Mouse (Mus musculus) forebrain, postnatal 0 days (tissue): Measurements from ENCODE around the gene Pla2g4d. TPM values are rescaled to one million over a fixed set of nuclear protein-coding genes. Genes with fewer than 3 reads are reported as not detected.

Source experiments
- ATAC-seq: fragments of 200-750 bp; cut with Nextera tagmentation; 2 replicates; pipeline ENCODE4 v1.8.0; 2017; ENCODE audit warnings: mild to moderate bottlenecking, moderate library complexity
- DNase-seq: peaks from one replicate; pipeline ENCODE4 v3.0.0-alpha.2; 2015
- H3K27ac ChIP-seq: fragments of 300-500 bp; sonication (generic); 2 replicates; pipeline ENCODE4 v1.5.1; 2014; ENCODE audit warnings: low read depth, mild to moderate bottlenecking, antibody characterized with exemption, low read length, moderate library complexity, mixed read lengths
- H3K27me3 ChIP-seq: fragments of 300-500 bp; sonication (generic); 2 replicates; pipeline ENCODE4 v1.6.1; 2014; ENCODE audit warnings: mild to moderate bottlenecking, low read length, mixed read lengths; ENCODE audit not compliant: insufficient read depth
- H3K36me3 ChIP-seq: fragments of 300-500 bp; sonication (generic); 2 replicates; pipeline ENCODE4 v1.6.1; 2014; ENCODE audit warnings: mild to moderate bottlenecking, moderate library complexity; ENCODE audit not compliant: insufficient read depth
- H3K4me1 ChIP-seq: fragments of 300-500 bp; sonication (generic); 2 replicates; pipeline ENCODE4 v1.6.1; 2014; ENCODE audit warnings: antibody characterized with exemption; ENCODE audit not compliant: insufficient read depth
- H3K4me2 ChIP-seq: fragments of 300-500 bp; sonication (generic); 2 replicates; pipeline ENCODE4 v1.6.1; 2014; ENCODE audit warnings: low read depth, mild to moderate bottlenecking, moderate library complexity
- H3K4me3 ChIP-seq: fragments of 300-500 bp; sonication (generic); 2 replicates; pipeline ENCODE4 v1.5.1; 2014; ENCODE audit warnings: low read depth, low read length, mixed read lengths
- H3K9ac ChIP-seq: fragments of 300-500 bp; sonication (generic); 2 replicates; pipeline ENCODE4 v1.6.1; 2014; ENCODE audit warnings: mild to moderate bottlenecking
- H3K9me3 ChIP-seq: fragments of 300-500 bp; sonication (generic); 2 replicates; pipeline ENCODE4 v1.6.1; 2016; ENCODE audit warnings: low read length
- CTCF ChIP-seq: sonication (generic); IDR thresholded peaks from 2 replicates; pipeline ENCODE4 v1.5.1; 2016; ENCODE audit warnings: antibody characterized with exemption, control low read depth, low read depth
- WGBS: fragments of 180-500 bp; shearing (Covaris S2); extraction: QIAGEN DNeasy Blood & Tissue Kit; methylation state at CpG from one replicate; pipeline ENCODE4 v1.1.7; 2014; 5-methylcytosine and 5-hydroxymethylcytosine counted together
- polyA plus RNA-seq: library from polyadenylated mRNA; unstranded; fragments of >200 nt; fragmentation: Nextera tagmentation; extraction: Ambion mirVana; gene quantifications from 2 replicates; pipeline ENCODE4 v1.2.1, GENCODE M21; 2015
- total RNA-seq: library from RNA; depleted of rRNA; stranded (reverse); fragments of >200 nt; gene quantifications from 2 replicates; pipeline ENCODE4 v1.2.3, GENCODE M21; 2014

Gene Pla2g4d
- total and polyA plus RNA-seq, 2 experiments from 2014 or later, result 0.07 TPM; not detected in 1

DNA sequence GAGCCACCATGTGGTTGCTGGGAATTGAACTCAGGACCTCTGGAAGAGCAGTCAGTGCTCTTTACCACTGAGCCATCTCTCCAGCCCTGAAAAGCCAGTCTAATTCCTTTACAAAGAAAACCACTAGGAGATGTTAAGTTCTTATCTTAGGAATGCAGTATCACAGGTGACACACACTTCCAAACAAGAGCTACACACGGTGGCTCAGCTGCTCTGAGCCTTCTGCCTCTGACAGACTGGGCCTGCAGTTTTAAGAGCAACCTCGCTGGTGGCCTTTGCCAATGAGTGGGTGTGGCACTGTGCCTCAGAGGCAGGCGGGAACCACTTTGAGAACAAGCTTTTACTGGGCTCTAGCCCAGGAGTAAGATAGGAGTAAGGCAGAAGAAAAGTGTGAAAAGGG, 15.1 kb upstream of the Pla2g4d start:
- Histone ChIP-seq H3K4me2 (no peak overlapping the region), H3K27ac (no peak overlapping the region), H3K27me3 (no peaks in the 10 kb centered on the region), H3K9me3 (no peaks in the 10 kb centered on the region), H3K4me1 (no peaks in the 10 kb centered on the region), H3K9ac (no peak overlapping the region), H3K4me3 (no peak overlapping the region), H3K36me3 (no peaks in the 10 kb centered on the region)
- TF ChIP-seq CTCF, result no peak
- DNase-seq, result no peak
- 20% methylated on average over 3 of the region's 3 CpGs for WGBS
- ATAC-seq, result no peak

GRCm38 (mm10) chr2:120301076-120301475, 12.1 kb upstream of the Pla2g4d start:
- Histone ChIP-seq H3K27me3 (no peaks in the 10 kb centered on the region), H3K4me1 (no peaks in the 10 kb centered on the region), H3K9ac (no peak overlapping the region), H3K27ac (no peak overlapping the region), H3K4me2 (no peak overlapping the region), H3K36me3 (no peaks in the 10 kb centered on the region), H3K4me3 (no peak overlapping the region), H3K9me3 (no peaks in the 10 kb centered on the region)
- WGBS, result 95% methylated on average over 6 of the region's 6 CpGs
- ATAC-seq, result no peak
- TF ChIP-seq CTCF, result no peak
- no peak for DNase-seq

DNA sequence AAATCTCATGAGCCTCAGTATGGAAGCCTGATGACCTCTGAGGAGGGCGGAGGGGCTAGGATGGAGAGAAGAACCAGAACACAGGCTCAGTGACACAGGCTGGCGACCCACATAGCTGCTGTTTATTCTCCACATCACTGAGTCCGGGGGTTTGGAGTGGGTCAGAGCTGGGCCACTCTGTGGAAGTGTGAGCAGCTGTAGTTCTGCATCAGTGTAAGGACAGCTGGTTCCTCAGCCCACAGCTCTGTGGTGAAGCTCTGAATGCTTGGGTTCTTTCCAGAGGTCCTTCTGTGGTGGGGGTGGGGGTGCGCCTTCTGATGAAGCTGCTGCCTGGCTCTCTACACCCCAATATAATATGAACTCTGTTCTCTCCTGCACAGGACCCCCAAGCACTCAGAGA, 10.9 kb upstream of the Pla2g4d start:
- Histone ChIP-seq H3K36me3 (no peaks in the 10 kb centered on the region), H3K4me3 (no peak overlapping the region), H3K9ac (no peak overlapping the region), H3K4me1 (no peaks in the 10 kb centered on the region), H3K9me3 (no peaks in the 10 kb centered on the region), H3K27me3 (no peaks in the 10 kb centered on the region), H3K27ac (no peak overlapping the region), H3K4me2 (no peak overlapping the region)
- DNase-seq, result no peak
- ATAC-seq, result no peak
- TF ChIP-seq CTCF, result no peak
- WGBS, result 91% methylated on average over 4 of the region's 4 CpGs

GRCm38 (mm10) chr2:120296160-120296559, 7.2 kb upstream of the Pla2g4d start:
- 12% methylated on average over 2 of the region's 2 CpGs for WGBS
- no peak overlapping the region for H3K4me2 ChIP-seq
- ATAC-seq (no peak), DNase-seq (no peak)
- no peak overlapping the region for H3K27ac ChIP-seq
- no peak overlapping the region for H3K9ac ChIP-seq
- no peak overlapping the region for H3K4me3 ChIP-seq
- no peak for TF ChIP-seq CTCF
- no peaks in the 10 kb centered on the region for H3K9me3 ChIP-seq
- H3K36me3 ChIP-seq, result no peaks in the 10 kb centered on the region
- H3K27me3 ChIP-seq, result no peaks in the 10 kb centered on the region
- H3K4me1 ChIP-seq, result no peaks in the 10 kb centered on the region

DNA sequence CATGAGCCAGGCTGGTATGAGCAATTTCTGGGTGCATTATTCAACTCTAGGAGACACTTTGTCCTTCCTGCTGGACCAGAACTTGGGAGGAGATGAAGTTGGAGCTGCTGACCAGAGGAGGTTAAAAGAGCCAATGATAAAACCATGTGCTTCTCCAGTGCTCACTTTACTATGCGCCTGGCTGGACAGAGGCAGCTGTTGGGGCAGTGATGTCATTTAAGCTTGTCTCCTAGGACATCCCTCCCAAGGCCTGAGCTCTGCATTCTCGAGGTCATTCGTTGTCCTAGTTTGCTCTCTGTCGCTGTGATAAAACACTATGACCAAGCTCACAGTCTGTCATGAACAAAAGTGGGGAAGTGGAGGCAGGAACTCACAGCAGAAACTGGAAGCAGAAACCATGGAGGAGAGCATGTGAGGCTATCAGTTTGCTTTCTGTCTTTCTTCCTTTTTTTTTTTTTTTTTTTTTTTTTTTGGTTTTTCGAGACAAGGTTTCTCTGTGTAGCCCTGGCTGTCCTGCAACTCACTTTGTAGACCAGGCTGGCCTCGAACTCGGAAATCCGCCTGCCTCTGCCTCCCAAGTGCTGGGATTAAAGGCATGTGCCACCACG, 2.6 kb upstream of the Pla2g4d start:
- no peak overlapping the region for H3K4me3 ChIP-seq
- no peaks in the 10 kb centered on the region for H3K9me3 ChIP-seq
- H3K4me2 ChIP-seq, result no peak overlapping the region
- no peak for DNase-seq
- H3K36me3 ChIP-seq, result no peaks in the 10 kb centered on the region
- H3K4me1 ChIP-seq, result no peaks in the 10 kb centered on the region
- 89% methylated on average over 8 of the region's 9 CpGs for WGBS
- no peak for TF ChIP-seq CTCF
- H3K9ac ChIP-seq, result no peak overlapping the region
- H3K27me3 ChIP-seq, result no peaks in the 10 kb centered on the region
- no peak for ATAC-seq
- H3K27ac ChIP-seq, result no peak overlapping the region

DNA sequence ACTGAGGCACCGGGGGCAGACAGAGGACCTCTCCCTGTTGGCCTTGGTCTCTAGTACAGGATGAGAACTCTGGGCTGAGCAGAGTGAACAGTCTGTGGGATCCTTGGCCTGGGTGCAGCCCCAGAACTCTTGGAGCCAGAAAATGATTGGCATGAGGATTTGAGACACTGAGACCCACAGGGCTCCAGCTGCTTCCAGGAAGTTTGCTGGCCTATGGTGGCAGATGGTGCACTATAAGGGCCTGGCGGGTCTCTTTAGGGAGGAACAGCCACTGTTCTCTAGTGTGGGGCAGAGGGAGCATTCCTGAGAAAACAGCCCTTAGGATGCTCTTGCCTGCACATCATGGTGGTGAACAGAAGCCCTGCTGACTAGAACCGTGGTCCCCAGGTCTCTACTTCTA, 596 bp downstream of the Pla2g4d start:
- ATAC-seq (no peak), DNase-seq (no peak)
- Histone ChIP-seq H3K4me3 (no peak overlapping the region), H3K9me3 (no peaks in the 10 kb centered on the region), H3K4me1 (no peaks in the 10 kb centered on the region), H3K27ac (no peak overlapping the region), H3K9ac (no peak overlapping the region), H3K4me2 (no peak overlapping the region), H3K27me3 (no peaks in the 10 kb centered on the region), H3K36me3 (no peaks in the 10 kb centered on the region)
- 82% methylated on average over 3 of the region's 3 CpGs for WGBS
- no peak for TF ChIP-seq CTCF

- TF ChIP-seq CTCF, result no peak
- Histone ChIP-seq H3K9me3 (no peaks in the 10 kb centered on the region), H3K4me1 (no peaks in the 10 kb centered on the region), H3K4me3 (no peak overlapping the region), H3K36me3 (no peaks in the 10 kb centered on the region), H3K4me2 (no peak overlapping the region), H3K9ac (no peak overlapping the region), H3K27me3 (no peaks in the 10 kb centered on the region), H3K27ac (no peak overlapping the region)
- no peak for ATAC-seq
- WGBS, result 86% methylated on average over 4 of the region's 4 CpGs
- no peak for DNase-seq
These were observed 3.4 kb downstream of the Pla2g4d start for GRCm38 (mm10) chr2:120285639-120286038.
